Comparison of ENCODE assay signal across 12 mouse cellular contexts in the genomic region with DNA sequence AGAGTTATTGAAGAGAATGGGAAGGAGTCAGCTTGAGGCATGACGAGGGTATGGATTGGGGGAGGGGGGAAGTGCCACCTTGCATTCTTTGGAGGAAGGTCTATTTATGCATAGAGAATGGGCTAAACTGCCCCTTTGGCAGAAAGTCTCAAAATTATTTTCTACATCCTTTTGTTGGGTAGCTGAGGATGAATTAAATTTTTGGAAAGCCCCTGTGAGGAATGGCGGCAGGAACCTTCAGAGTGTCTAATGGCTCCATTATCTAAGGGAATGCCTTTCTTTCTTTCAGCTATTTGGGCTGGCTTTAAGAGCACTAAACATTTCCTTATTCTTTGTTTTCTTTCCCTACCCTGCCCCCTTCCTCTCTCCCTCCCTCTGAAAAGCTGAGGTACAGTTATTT. TPM values are rescaled to one million over a fixed set of nuclear protein-coding genes. Genes with fewer than 3 reads are reported as not detected.
DNase-seq lines count a peak whose midpoint lies in the region; ATAC-seq lines count a peak whose summit lies in the region.
"Had no signal": no experiment of that assay in that cellular context is flagged by ENCODE, and none has a peak within 500 bp of the region (broad histone marks: within the 10 kb centered on the region; RNA-seq: fewer than 3 reads in every experiment).

No protein-coding gene starts in this region.

- 4% methylated on average over 2 of the region's 2 CpGs for WGBS in forebrain, embryonic 11.5 days
- 9% methylated on average over 2 of the region's 2 CpGs for WGBS in limb, embryonic 10.5 days
- WGBS in neural tube, embryonic 12.5 days: 9% methylated on average over 2 of the region's 2 CpGs

- peak; percentile 52 to 73 for DNase-seq in cerebellum, postnatal 10 days
- DNase-seq in forebrain, embryonic 11.5 days (ENCODE audit: low spot score): no peak
- DNase-seq in limb, embryonic 10.5 days (ENCODE audit: low spot score): no peak
- no peak for DNase-seq in thymus, postnatal 36 days
- DNase-seq in right cerebral cortex, postnatal 25 days: no peak
- DNase-seq: adrenal gland, postnatal 14 days had no signal

- peaks cover 22% of the 10 kb centered on the region for H3K4me1 ChIP-seq in forebrain, embryonic 11.5 days (replicated peaks; ENCODE audit: control insufficient read depth, insufficient read depth, low read length)
- H3K4me1 ChIP-seq in limb, embryonic 10.5 days: peaks cover 75% of the 10 kb centered on the region
- H3K4me1 ChIP-seq in neural tube, embryonic 12.5 days: peaks cover 24% of the 10 kb centered on the region; the same call in 1 of the 2 replicates

- H3K4me2 ChIP-seq in forebrain, embryonic 11.5 days (ENCODE audit: low read depth, low read length, severe bottlenecking): peak overlapping the region; percentile 55
- peak overlapping the region; percentile 73 for H3K4me2 ChIP-seq in neural tube, embryonic 12.5 days (replicated peaks)
- H3K4me2 ChIP-seq: lung, embryonic 15.5 days had no signal

- peak overlapping the region; percentile 73 for H3K9ac ChIP-seq in forebrain, embryonic 11.5 days (ENCODE audit: low read length)
- peak overlapping the region; percentile 52; the same call in 1 of the 2 replicates for H3K9ac ChIP-seq in neural tube, embryonic 12.5 days
- H3K9ac ChIP-seq: lung, embryonic 15.5 days had no signal

- peak overlapping the region; percentile 48 for H3K27ac ChIP-seq in forebrain, embryonic 11.5 days (ENCODE audit: low read depth, low read length)
- peak overlapping the region; percentile 71 for H3K27ac ChIP-seq in limb, embryonic 10.5 days
- H3K27ac ChIP-seq in neural tube, embryonic 12.5 days: no peak overlapping the region
- H3K27ac ChIP-seq: lung, embryonic 15.5 days had no signal

- peaks cover 31% of the 10 kb centered on the region for H3K27me3 ChIP-seq in forebrain, embryonic 11.5 days (ENCODE audit: control insufficient read depth, insufficient read depth, low read length)
- H3K27me3 ChIP-seq in limb, embryonic 10.5 days (ENCODE audit: low read depth, poor library complexity, severe bottlenecking): peaks cover 82% of the 10 kb centered on the region
- peaks cover 60% of the 10 kb centered on the region for H3K27me3 ChIP-seq in neural tube, embryonic 12.5 days (replicated peaks)

- ATAC-seq in forebrain, embryonic 11.5 days (replicated peaks; ENCODE audit: low FRiP score): no peak
- no peak for ATAC-seq in neural tube, embryonic 12.5 days (ENCODE audit: low FRiP score, low read depth)
- no peak for ATAC-seq in granulocyte monocyte progenitor cell, adult 5-6 weeks (replicated peaks; ENCODE audit: poor library complexity, severe bottlenecking)

- H3K4me3 ChIP-seq in forebrain, embryonic 11.5 days (ENCODE audit: low read depth, low read length): peak overlapping the region; percentile 84
- peak overlapping the region; percentile 88 for H3K4me3 ChIP-seq in limb, embryonic 10.5 days
- peak overlapping the region; percentile 2; the same call in 1 of the 2 replicates for H3K4me3 ChIP-seq in neural tube, embryonic 12.5 days
- H3K4me3 ChIP-seq: lung, embryonic 15.5 days had no signal

- H3K36me3 ChIP-seq in forebrain, embryonic 11.5 days (ENCODE audit: control insufficient read depth, insufficient read depth, low read length): no peaks in the 10 kb centered on the region; the same call in 1 of the 2 replicates
- peaks cover 19% of the 10 kb centered on the region for H3K36me3 ChIP-seq in limb, embryonic 10.5 days
- H3K36me3 ChIP-seq in neural tube, embryonic 12.5 days: no peaks in the 10 kb centered on the region
- H3K36me3 ChIP-seq: lung, embryonic 15.5 days had no signal

- H3K9me3 ChIP-seq in forebrain, embryonic 11.5 days (ENCODE audit: control insufficient read depth, low read length): no peaks in the 10 kb centered on the region
- no peaks in the 10 kb centered on the region for H3K9me3 ChIP-seq in limb, embryonic 10.5 days (replicated peaks)
- no peaks in the 10 kb centered on the region for H3K9me3 ChIP-seq in neural tube, embryonic 12.5 days
- H3K9me3 ChIP-seq: lung, embryonic 15.5 days had no signal

RNA-seq across cellular contexts. Expression of a gene that starts 5.1 kb away (rescaled TPM):
- polyA plus RNA-seq in forebrain, embryonic 11.5 days (2014; fragmentation: Nextera tagmentation; extraction: Ambion mirVana): 10.3 and 11.4 TPM in 2 replicates
- 5.0 and 5.1 TPM in 2 replicates for polyA plus RNA-seq in limb, embryonic 10.5 days (2016; fragmentation: Nextera tagmentation; extraction: Ambion mirVana)
- polyA plus RNA-seq in neural tube, embryonic 12.5 days (2016; fragmentation: Nextera tagmentation; extraction: Ambion mirVana): 11.6 and 13.4 TPM in 2 replicates
- total RNA-seq in granulocyte monocyte progenitor cell, adult 5-6 weeks (2014; fragmentation: Nextera tagmentation): not detected in 2 replicates
- total RNA-seq in granulocyte monocyte progenitor cell, adult 5-6 weeks (2017): not detected in 2 replicates
- total RNA-seq: adrenal gland, postnatal 14 days had no signal
- polyA plus RNA-seq: intestine, embryonic 14.5 days; lung, embryonic 15.5 days; stomach, embryonic 14.5 days had no signal

RNA-seq across cellular contexts. Expression of a gene that starts 10.0 kb away (rescaled TPM):
- polyA plus RNA-seq in forebrain, embryonic 11.5 days (2014; fragmentation: Nextera tagmentation; extraction: Ambion mirVana): 0.29 and 0.48 TPM in 2 replicates
- polyA plus RNA-seq in limb, embryonic 10.5 days (2016; fragmentation: Nextera tagmentation; extraction: Ambion mirVana): not detected in 2 replicates
- polyA plus RNA-seq in neural tube, embryonic 12.5 days (2016; fragmentation: Nextera tagmentation; extraction: Ambion mirVana): 0.57 and 0.68 TPM in 2 replicates
- not detected in 2 replicates for total RNA-seq in granulocyte monocyte progenitor cell, adult 5-6 weeks (2014; fragmentation: Nextera tagmentation)
- not detected in 2 replicates for total RNA-seq in granulocyte monocyte progenitor cell, adult 5-6 weeks (2017)
- total RNA-seq: adrenal gland, postnatal 14 days had no signal
- polyA plus RNA-seq: gonadal fat pad, adult 2 months; intestine, embryonic 14.5 days; lung, embryonic 15.5 days; stomach, embryonic 14.5 days had no signal

RNA-seq across cellular contexts. Expression of a gene that starts 14.9 kb away (rescaled TPM):
- 28.6 and 30.0 TPM in 2 replicates for polyA plus RNA-seq in forebrain, embryonic 11.5 days (2014; fragmentation: Nextera tagmentation; extraction: Ambion mirVana)
- 13.8 and 14.9 TPM in 2 replicates for polyA plus RNA-seq in limb, embryonic 10.5 days (2016; fragmentation: Nextera tagmentation; extraction: Ambion mirVana)
- polyA plus RNA-seq in neural tube, embryonic 12.5 days (2016; fragmentation: Nextera tagmentation; extraction: Ambion mirVana): 11.3 and 14.3 TPM in 2 replicates
- not detected in 2 replicates for total RNA-seq in granulocyte monocyte progenitor cell, adult 5-6 weeks (2014; fragmentation: Nextera tagmentation)
- total RNA-seq in granulocyte monocyte progenitor cell, adult 5-6 weeks (2017): not detected in 2 replicates
- total RNA-seq: adrenal gland, postnatal 14 days had no signal
- polyA plus RNA-seq: gonadal fat pad, adult 2 months; intestine, embryonic 14.5 days; lung, embryonic 15.5 days; stomach, embryonic 14.5 days had no signal

RNA-seq across cellular contexts. Expression of a gene that starts 29.4 kb away (rescaled TPM):
- 1.7 and 2.4 TPM in 2 replicates for polyA plus RNA-seq in forebrain, embryonic 11.5 days (2014; fragmentation: Nextera tagmentation; extraction: Ambion mirVana)
- polyA plus RNA-seq in limb, embryonic 10.5 days (2016; fragmentation: Nextera tagmentation; extraction: Ambion mirVana): 0.36 and 0.56 TPM in 2 replicates
- polyA plus RNA-seq in neural tube, embryonic 12.5 days (2016; fragmentation: Nextera tagmentation; extraction: Ambion mirVana): 1.3 TPM in 2 replicates
- not detected in 2 replicates for total RNA-seq in granulocyte monocyte progenitor cell, adult 5-6 weeks (2014; fragmentation: Nextera tagmentation)
- not detected in 2 replicates for total RNA-seq in granulocyte monocyte progenitor cell, adult 5-6 weeks (2017)
- total RNA-seq: adrenal gland, postnatal 14 days had no signal
- polyA plus RNA-seq: gonadal fat pad, adult 2 months; intestine, embryonic 14.5 days; lung, embryonic 15.5 days; stomach, embryonic 14.5 days had no signal

RNA-seq across cellular contexts. Expression of a gene that starts 53.8 kb away (rescaled TPM):
- polyA plus RNA-seq in forebrain, embryonic 11.5 days (2014; fragmentation: Nextera tagmentation; extraction: Ambion mirVana): 34.9 and 39.6 TPM in 2 replicates
- 32.4 and 35.8 TPM in 2 replicates for polyA plus RNA-seq in limb, embryonic 10.5 days (2016; fragmentation: Nextera tagmentation; extraction: Ambion mirVana)
- polyA plus RNA-seq in neural tube, embryonic 12.5 days (2016; fragmentation: Nextera tagmentation; extraction: Ambion mirVana): 33.0 and 35.0 TPM in 2 replicates
- total RNA-seq in granulocyte monocyte progenitor cell, adult 5-6 weeks (2014; fragmentation: Nextera tagmentation): 38.0 and 53.2 TPM in 2 replicates
- 32.4 and 78.9 TPM in 2 replicates for total RNA-seq in granulocyte monocyte progenitor cell, adult 5-6 weeks (2017)

Comparison
In these comparisons a context has a peak if more than half of its experiments do, and no peak if none do; other contexts are left out.
1. DNase-seq: peak in cerebellum, postnatal 10 days (2 of 2); none in forebrain, embryonic 11.5 days (single experiment), limb, embryonic 10.5 days (single experiment), thymus, postnatal 36 days (0 of 2) and right cerebral cortex, postnatal 25 days (single experiment).
2. H3K4me3 ChIP-seq: peak in every context shown above with its lines; median percentile 88 in limb, embryonic 10.5 days; 84 in forebrain, embryonic 11.5 days; 2 in neural tube, embryonic 12.5 days.